Mouse (Mus musculus): ENCODE data around the gene Nwd2.

DNA sequence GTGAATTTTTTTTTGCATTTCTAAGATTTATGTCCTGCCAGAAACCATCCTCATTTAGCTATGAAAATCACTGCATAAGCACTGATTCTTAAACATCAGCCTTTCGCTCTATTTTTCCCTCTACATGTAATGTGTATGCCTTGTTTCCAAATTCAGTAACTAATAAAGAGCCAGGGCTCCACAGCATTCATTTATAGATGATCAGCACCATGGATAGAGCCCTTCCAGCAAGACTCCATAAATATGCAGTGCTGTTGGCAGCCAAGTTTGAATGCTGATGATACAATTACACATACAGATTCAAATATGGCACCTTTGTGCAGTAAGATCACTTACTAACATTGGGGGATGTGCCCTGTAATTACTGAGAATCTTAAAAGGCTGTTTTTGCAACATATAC is 40.2 kb downstream of the Nwd2 start:
- TF ChIP-seq CTCF (conservative IDR thresholded peaks at IDR 0.05; ENCODE audit: low read length), result no peak
- TF ChIP-seq NANOG (IDR thresholded peaks at IDR 0.05; ENCODE audit: borderline replicate concordance, low read length), result no peak
- no peak for TF ChIP-seq POU5F1 (IDR thresholded peaks at IDR 0.05; ENCODE audit: borderline replicate concordance, low read length)
